Mouse (Mus musculus): Measurements from ENCODE around the gene Olfr905.

The Olfr905 gene

DNA sequence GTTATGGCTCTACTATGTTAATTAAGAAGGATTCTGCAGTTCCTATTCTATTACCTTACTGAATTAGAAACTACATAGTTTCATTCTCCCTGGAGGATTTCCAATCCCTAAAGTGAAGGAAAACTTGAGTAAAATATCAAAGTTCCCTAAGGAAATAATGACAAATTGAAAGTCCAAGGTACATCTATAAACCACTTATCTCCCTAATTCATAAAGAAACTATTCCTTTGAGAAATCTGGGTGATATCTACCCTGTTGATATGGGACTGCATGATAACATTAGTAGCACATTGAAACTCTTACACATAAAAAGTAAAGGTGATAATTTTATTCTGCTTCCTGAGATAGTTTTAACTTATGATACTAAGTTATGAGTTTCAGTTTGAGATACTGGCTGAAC, at the start of gene Olfr905:
Gene Olfr905, plus strand, starts transcription at position 301 of the 400 bp plus-strand sequence.
- in situ Hi-C loops (cut with MboI), result no loop called here

DNA sequence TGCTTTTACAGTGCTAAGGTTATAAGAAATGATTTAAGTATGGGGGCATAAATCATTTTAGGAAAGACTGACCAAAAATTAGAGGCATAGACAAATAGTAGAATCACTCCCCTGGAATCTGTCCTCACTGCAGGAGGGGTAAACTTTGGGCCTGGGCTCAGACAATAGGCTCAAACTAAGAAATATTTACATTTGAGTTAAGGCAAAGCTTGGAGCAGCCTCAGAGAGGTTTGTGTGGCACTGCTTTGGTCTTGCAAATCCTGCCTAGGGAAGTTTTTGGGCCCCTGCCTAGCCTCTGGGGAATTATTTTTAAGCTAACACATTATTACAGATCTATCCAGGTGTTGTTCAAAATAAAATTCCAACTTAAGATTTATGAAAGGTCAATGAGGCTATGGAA, 47.1 kb upstream of the Olfr905 start:
- in situ Hi-C loops (cut with MboI), result no loop called here

DNA sequence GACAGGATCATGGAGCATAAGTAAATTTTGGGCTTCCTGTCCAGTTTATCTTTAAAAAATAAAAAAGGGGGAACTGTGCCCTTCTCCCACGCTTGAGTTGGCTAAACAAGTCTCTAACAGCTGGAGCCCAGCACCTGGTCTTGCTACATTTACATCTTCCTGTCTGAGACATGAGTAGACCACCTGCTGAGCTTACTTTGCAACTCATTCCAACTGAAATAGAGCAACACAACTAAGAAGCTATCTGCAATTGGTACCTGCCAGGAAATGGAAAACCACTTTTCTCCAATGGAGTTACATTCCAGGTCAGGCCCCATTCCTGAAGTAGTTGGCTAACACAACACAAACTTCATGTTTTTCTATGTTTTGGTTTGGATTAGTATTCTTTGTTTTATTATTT, 43.9 kb upstream of the Olfr905 start:
- in situ Hi-C loops (cut with MboI), result no loop called here

DNA sequence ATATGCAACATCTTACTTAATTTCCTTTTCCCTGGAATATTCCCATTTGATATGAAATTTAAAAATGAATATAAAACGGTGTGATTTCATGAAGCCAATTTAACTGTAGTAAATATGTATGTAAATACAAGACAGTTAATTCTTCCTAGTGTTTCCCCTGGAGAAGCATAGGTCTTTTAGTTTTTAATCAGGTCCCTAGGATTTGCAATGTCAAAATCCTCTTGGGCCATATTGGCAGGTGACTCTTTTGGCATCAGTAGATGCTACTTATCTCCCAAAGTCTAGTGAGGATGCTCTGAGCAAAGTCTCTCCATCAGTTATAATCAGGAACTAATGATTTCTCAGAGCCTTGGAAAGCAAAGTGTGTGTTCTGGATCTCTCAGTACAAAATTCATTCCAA, 41.8 kb upstream of the Olfr905 start, which contains the start of gene Olfr901:
Gene Olfr901, plus strand, starts transcription at position 301 of the 400 bp plus-strand sequence.
- in situ Hi-C loops (cut with MboI), result no loop called here

DNA sequence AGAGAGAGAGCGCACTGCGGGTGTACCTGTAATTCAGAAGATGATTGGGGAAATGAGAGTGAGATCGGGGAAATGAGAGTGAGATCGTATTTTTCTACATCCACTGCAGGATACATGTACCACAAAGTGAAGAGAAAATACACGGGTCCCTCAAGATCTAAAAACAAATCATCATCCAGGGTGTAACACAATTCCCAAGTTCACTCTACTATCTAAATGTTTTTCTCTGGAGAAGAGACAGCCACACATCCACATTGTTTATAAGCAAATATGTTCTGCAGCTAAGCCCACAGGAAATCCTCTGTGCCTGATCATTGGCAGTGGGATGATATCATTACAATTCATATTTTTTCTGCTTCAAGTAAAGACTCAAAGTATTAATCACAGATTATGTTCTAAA, 23.6 kb upstream of the Olfr905 start, which contains the start of gene Olfr902:
Gene Olfr902, plus strand, starts transcription at position 301 of the 400 bp plus-strand sequence.
- in situ Hi-C loops (cut with MboI), result no loop called here

DNA sequence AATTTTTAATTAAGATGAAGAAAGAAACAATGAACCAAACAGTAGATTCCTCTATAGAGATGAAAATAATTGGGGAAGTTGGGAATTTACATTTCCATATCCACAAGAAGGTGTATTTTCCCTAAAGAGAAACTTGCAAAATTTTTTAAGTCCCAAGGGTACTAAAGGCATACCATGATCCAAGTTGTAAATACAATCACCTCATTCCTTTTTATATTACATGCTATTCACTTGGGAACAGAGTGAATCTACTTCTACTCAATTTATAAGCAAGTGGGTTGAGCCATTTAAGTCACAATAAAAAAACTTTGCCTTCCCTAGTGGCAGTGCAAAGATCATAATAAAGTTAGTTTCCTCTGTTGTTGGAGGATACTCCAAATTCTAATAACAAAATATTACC, 8.1 kb upstream of the Olfr905 start, which contains the start of gene Olfr904:
Gene Olfr904, plus strand, starts transcription at position 301 of the 400 bp plus-strand sequence.
- in situ Hi-C loops (cut with MboI), result no loop called here

DNA sequence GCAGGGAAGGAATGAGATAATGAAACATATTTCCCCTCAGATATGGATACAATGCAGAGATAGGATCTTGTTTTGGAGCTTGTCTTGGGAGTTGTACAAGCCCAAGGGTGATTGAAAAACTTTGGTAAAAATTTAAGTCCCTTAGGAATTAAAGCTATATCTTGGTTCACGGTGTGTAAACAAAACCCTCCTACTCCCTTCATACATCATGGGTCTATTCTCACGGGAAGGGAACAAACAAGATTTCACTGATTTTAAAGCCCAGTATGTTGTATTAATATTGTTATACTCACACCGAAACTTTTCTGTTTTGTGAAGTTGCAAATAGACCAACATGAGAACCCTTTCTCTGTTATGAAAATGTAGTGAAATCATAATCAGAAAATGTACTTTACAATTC, 15.9 kb downstream of the Olfr905 start, which contains the start of gene Olfr906:
Gene Olfr906, plus strand, starts transcription at position 301 of the 400 bp plus-strand sequence.
- in situ Hi-C loops (cut with MboI), result no loop called here

DNA sequence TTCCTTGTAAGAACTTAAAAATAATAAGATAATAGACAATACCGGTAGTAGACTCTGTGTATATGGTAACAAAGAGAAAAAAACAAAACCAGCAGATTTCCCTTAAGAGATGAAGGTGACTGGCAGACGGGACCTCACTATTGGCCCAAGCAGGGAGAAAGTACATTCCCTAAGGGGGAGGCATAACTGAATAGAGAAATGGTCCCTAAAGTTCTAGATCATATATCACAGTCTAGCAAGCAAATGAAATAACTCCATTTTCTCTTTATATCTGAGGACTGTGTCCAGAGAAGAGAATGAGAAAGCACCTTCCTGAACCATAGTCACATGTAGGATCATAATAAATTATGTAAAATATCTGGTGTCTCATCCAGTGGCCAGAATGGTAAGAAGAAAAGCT, 24.6 kb downstream of the Olfr905 start, which contains the start of gene Olfr907:
Gene Olfr907, plus strand, starts transcription at position 301 of the 400 bp plus-strand sequence.
- in situ Hi-C loops (cut with MboI), result no loop called here

DNA sequence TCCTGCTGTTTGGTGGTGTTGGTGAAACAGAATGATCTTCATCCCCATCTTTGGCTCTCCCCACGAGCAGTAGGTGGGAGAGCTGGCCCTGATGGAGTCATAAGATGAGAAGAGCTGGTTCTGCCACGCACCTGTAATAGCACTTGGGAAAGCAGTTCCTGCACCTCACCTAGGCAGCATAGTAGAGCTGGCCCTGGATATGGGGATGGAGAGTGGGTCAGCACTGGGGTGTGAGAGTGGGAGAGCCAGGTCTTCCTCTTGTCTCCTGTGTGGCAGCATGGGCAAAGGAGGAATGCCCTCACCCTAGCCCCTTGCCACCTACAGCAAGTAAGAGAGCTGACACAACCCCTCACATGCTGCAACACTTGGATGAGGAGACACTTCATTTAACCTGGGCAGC, 41.4 kb downstream of the Olfr905 start:
- in situ Hi-C loops (cut with MboI), result no loop called here

DNA sequence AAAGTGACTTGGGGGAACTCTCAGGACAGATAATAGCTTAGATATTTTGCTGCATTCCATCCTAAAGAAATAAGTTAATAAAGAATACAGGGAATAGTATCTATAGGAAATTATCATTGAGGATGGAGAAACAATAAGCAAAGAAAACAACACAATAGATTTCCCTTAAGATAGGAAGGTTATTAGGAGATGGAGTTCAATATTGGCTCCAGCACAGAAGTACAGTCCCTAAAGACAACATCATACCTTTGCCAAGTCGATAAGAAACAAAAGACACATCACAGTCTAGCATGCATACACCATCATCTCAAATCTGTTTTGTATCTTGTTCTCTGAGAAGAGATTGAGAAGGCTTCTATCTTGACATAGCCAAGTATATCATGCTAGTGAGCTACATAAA, 50.4 kb downstream of the Olfr905 start, which contains the start of gene Olfr911-ps1:
Gene Olfr911-ps1, plus strand, starts transcription at position 301 of the 400 bp plus-strand sequence.
- in situ Hi-C loops (cut with MboI), result no loop called here

Measured in mature B cell (primary cell).